Mouse (Mus musculus) liver, adult 2 months (tissue): ENCODE results near the gene Gimap5. TPM values are rescaled to one million over a fixed set of nuclear protein-coding genes. Genes with fewer than 3 reads are reported as not detected.

ENCODE experiments used
- DNase-seq: peaks from one replicate; pipeline ENCODE4 v3.0.0-alpha.2; 2011; ENCODE audit warnings: low read depth, low spot score; ENCODE audit errors: extremely low read depth
- H3K27ac ChIP-seq: fragments of 200-500 bp; replicated peaks from 2 replicates; pipeline ENCODE4 v1.5.1; 2012; ENCODE audit warnings: low read depth, mild to moderate bottlenecking, control low read depth, inconsistent platforms, low read length; ENCODE audit not compliant: insufficient read depth
- H3K27me3 ChIP-seq: fragments of 200-500 bp; 2 replicates; pipeline ENCODE4 v1.6.1; 2012; ENCODE audit warnings: mild to moderate bottlenecking, moderate library complexity, low read length, inconsistent platforms; ENCODE audit not compliant: control insufficient read depth, insufficient read depth
- H3K36me3 ChIP-seq: fragments of 200-500 bp; 2 replicates; pipeline ENCODE4 v1.6.1; 2012; ENCODE audit warnings: low read length, inconsistent platforms; ENCODE audit not compliant: control insufficient read depth, insufficient read depth
- H3K4me1 ChIP-seq: fragments of 200-500 bp; 2 replicates; pipeline ENCODE4 v1.6.1; 2011; ENCODE audit warnings: low read length; ENCODE audit not compliant: control insufficient read depth, insufficient read depth
- H3K4me3 ChIP-seq: fragments of 200-500 bp; 2 replicates; pipeline ENCODE4 v1.5.1; 2011; ENCODE audit warnings: low read depth, mild to moderate bottlenecking, control low read depth, low read length, moderate library complexity; ENCODE audit not compliant: insufficient read depth
- H3K79me2 ChIP-seq: fragments of 200-500 bp; 2 replicates; pipeline ENCODE4 v1.6.1; 2012; ENCODE audit warnings: inconsistent platforms, mild to moderate bottlenecking, low read length, moderate library complexity; ENCODE audit not compliant: control insufficient read depth, insufficient read depth
- H3K9ac ChIP-seq: fragments of 200-500 bp; 2 replicates; pipeline ENCODE4 v1.6.1; 2012; ENCODE audit warnings: low read depth, mild to moderate bottlenecking, control low read depth, inconsistent platforms, low read length
- CTCF ChIP-seq: fragments of 200-500 bp; IDR thresholded peaks from 2 replicates; pipeline ENCODE4 v1.5.1; 2011; ENCODE audit warnings: low read depth, low read length, control low read depth
- POLR2A ChIP-seq: fragments of 200-500 bp; IDR thresholded peaks from 2 replicates; pipeline ENCODE4 v1.6.1; 2011; ENCODE audit warnings: low read length, control low read depth; ENCODE audit not compliant: insufficient read depth; ENCODE audit errors: extremely low read depth
- WGBS: fragments of 180-500 bp; shearing (Covaris S2); methylation state at CpG from one replicate; pipeline ENCODE4 v1.1.7; 2018; 5-methylcytosine and 5-hydroxymethylcytosine counted together
- polyA plus RNA-seq: library from polyadenylated mRNA; depleted of rRNA; stranded (reverse); fragments of >200 nt; gene quantifications from 2 replicates; pipeline ENCODE4 v1.2.3, GENCODE M21; 2012
- total RNA-seq: library from RNA; depleted of rRNA; stranded (reverse); fragments of >200 nt; gene quantifications from 2 replicates; pipeline ENCODE4 v1.2.3, GENCODE M21; 2014

Gimap5 gene
- total and polyA plus RNA-seq, 2 experiments: 1.2 to 3.3 TPM

- 90% methylated on average over 10 of the region's 10 CpGs for WGBS
- no peak overlapping the region for H3K9ac ChIP-seq
- H3K27me3 ChIP-seq: no peaks in the 10 kb centered on the region
- DNase-seq: no peak
- no peak overlapping the region for H3K27ac ChIP-seq
- no peaks in the 10 kb centered on the region for H3K79me2 ChIP-seq
- no peaks in the 10 kb centered on the region for H3K4me1 ChIP-seq
- H3K4me3 ChIP-seq: no peak overlapping the region
- H3K36me3 ChIP-seq: no peaks in the 10 kb centered on the region
- TF ChIP-seq CTCF (no peak), POLR2A (no peak)
These were observed 18.5 kb downstream of the Gimap5 start for GRCm38 (mm10) chr6:48764496-48764895.

- Histone ChIP-seq H3K36me3 (no peaks in the 10 kb centered on the region), H3K79me2 (no peaks in the 10 kb centered on the region), H3K27ac (no peak overlapping the region), H3K4me3 (no peak overlapping the region), H3K27me3 (no peaks in the 10 kb centered on the region), H3K4me1 (no peaks in the 10 kb centered on the region), H3K9ac (no peak overlapping the region)
- 63% methylated on average over 9 of the region's 9 CpGs for WGBS
- TF ChIP-seq POLR2A (no peak), CTCF (no peak)
- no peak for DNase-seq
These were observed 22.3 kb downstream of the Gimap5 start for GRCm38 (mm10) chr6:48768178-48768869.

GRCm38 (mm10) chr6:48768933-48769332, 22.9 kb downstream of the Gimap5 start:
- Histone ChIP-seq H3K9ac (no peak overlapping the region), H3K27me3 (no peaks in the 10 kb centered on the region), H3K27ac (no peak overlapping the region), H3K36me3 (no peaks in the 10 kb centered on the region), H3K4me3 (no peak overlapping the region), H3K79me2 (no peaks in the 10 kb centered on the region), H3K4me1 (no peaks in the 10 kb centered on the region)
- WGBS: 80% methylated on average over 3 of the region's 3 CpGs
- TF ChIP-seq CTCF (no peak), POLR2A (no peak)
- DNase-seq: no peak

GRCm38 (mm10) chr6:48770696-48771095, 24.7 kb downstream of the Gimap5 start, which contains the start of gene Gimap3:
Gimap3 (minus strand) TSS chr6:48770851.
- no peaks in the 10 kb centered on the region for H3K36me3 ChIP-seq
- no peak within 1 kb of the TSS for H3K27ac ChIP-seq
- H3K4me1 ChIP-seq: no peaks in the 10 kb centered on the region
- no peak within 1 kb of the TSS for H3K4me3 ChIP-seq
- H3K27me3 ChIP-seq: no peaks in the 10 kb centered on the region
- TF ChIP-seq CTCF (no peak), POLR2A (no peak)
- DNase-seq: no peak
- 87% methylated on average over 3 of the region's 3 CpGs for WGBS
- no peaks in the 10 kb centered on the region for H3K79me2 ChIP-seq
- H3K9ac ChIP-seq: no peak within 1 kb of the TSS

GRCm38 (mm10) chr6:48772030-48772429, 26.0 kb downstream of the Gimap5 start:
- no peak overlapping the region for H3K27ac ChIP-seq
- H3K9ac ChIP-seq: no peak overlapping the region
- DNase-seq: peak; percentile 61
- 7% methylated on average over 8 of the region's 8 CpGs for WGBS
- H3K79me2 ChIP-seq: no peaks in the 10 kb centered on the region
- H3K4me3 ChIP-seq: no peak overlapping the region
- H3K27me3 ChIP-seq: no peaks in the 10 kb centered on the region
- H3K4me1 ChIP-seq: no peaks in the 10 kb centered on the region
- H3K36me3 ChIP-seq: no peaks in the 10 kb centered on the region
- TF ChIP-seq CTCF (peak; percentile 95), POLR2A (no peak)

GRCm38 (mm10) chr6:48784406-48784805, 38.4 kb downstream of the Gimap5 start:
- TF ChIP-seq POLR2A (no peak), CTCF (no peak)
- Histone ChIP-seq H3K9ac (no peak overlapping the region), H3K79me2 (no peaks in the 10 kb centered on the region), H3K36me3 (no peaks in the 10 kb centered on the region), H3K4me3 (no peak overlapping the region), H3K27me3 (peaks cover 7% of the 10 kb centered on the region), H3K27ac (peak overlapping the region; percentile 64), H3K4me1 (peaks cover 13% of the 10 kb centered on the region; the same call in 1 of the 2 replicates)
- 81% methylated on average over 1 of the region's 1 CpGs for WGBS
- DNase-seq: no peak
